Mouse (Mus musculus): ENCODE results near the gene Wdr24.

The Wdr24 gene

DNA sequence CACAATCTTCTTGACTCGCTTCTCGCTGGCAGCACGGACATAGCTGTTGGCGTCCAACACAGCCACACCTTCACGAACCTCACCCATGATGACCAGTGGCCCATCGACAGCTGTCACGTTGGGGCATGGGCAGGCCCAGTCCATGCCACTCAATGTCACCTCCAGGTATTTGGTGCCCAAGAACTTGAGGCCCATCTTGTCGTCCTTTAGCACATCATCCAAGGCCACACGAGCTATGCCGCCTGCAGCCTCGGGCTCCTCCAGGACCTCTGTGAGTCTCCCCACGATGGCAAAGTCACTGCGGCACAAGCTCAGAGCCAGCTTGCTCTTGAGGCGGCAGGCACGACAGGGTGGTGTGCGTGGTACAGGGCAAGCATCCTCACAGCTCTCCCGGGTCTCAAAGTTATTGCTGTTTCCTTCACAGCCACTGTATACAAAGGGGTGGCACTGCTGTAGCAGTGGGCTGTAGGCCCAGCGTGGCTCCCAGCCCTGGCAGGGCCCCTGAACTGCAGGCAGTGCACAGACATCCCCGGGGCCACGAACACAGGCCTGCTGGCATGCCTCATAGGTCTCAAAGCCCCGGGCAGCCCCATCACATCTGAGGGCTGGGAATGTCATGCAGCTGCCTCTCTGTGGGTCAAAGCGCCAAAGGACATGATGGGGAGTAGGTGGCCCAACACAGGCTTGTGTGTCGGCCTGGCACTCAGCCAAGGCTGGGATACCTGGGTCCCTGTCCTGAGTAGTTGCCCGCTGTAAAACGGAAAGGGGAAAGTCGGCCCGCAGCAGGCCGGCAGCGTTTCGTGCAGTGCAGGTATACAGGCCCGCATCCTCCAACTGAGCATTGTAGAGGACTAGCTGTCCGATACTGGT is 54.5 kb downstream of the Wdr24 start:
- DNase-seq (ENCODE audit: low spot score), result no peak

Measured in yolk sac, embryonic 10.5 days (tissue).